Mouse (Mus musculus) ES-Bruce4 (cell line): Measurements from ENCODE around the gene Kptn. TPM values are rescaled to one million over a fixed set of nuclear protein-coding genes. Genes with fewer than 3 reads are reported as not detected.

Experiments used
- H3K27ac ChIP-seq: 2 replicates; pipeline ENCODE4 v1.5.1; 2012; ENCODE audit warnings: low read length, inconsistent platforms; ENCODE audit not compliant: insufficient read depth
- H3K27me3 ChIP-seq: 2 replicates; pipeline ENCODE4 v1.6.1; 2012; ENCODE audit warnings: mild to moderate bottlenecking, low read length, inconsistent platforms; ENCODE audit not compliant: control insufficient read depth, poor library complexity, insufficient read depth, severe bottlenecking
- H3K36me3 ChIP-seq: 2 replicates; pipeline ENCODE4 v1.6.1; 2012; ENCODE audit warnings: inconsistent platforms, mild to moderate bottlenecking, low read length, moderate library complexity; ENCODE audit not compliant: control insufficient read depth, poor library complexity, insufficient read depth, severe bottlenecking
- H3K4me1 ChIP-seq: one replicate; pipeline ENCODE4 v1.8.1; 2011; ENCODE audit warnings: low read length; ENCODE audit not compliant: control insufficient read depth, insufficient read depth
- H3K4me3 ChIP-seq: 2 replicates; pipeline ENCODE4 v1.5.1; 2011; ENCODE audit warnings: low read depth, mild to moderate bottlenecking, low read length
- H3K9ac ChIP-seq: 2 replicates; pipeline ENCODE4 v1.6.1; 2012; ENCODE audit warnings: low read depth, mild to moderate bottlenecking, inconsistent platforms; ENCODE audit not compliant: poor library complexity, severe bottlenecking
- H3K9me3 ChIP-seq: replicated peaks from 2 replicates; pipeline ENCODE4 v1.6.1; 2012; ENCODE audit warnings: mild to moderate bottlenecking, low read length, inconsistent platforms; ENCODE audit not compliant: control insufficient read depth, poor library complexity, insufficient read depth, severe bottlenecking
- CTCF ChIP-seq: IDR thresholded peaks from one replicate; pipeline ENCODE4 v1.8.1; 2011; ENCODE audit warnings: low read depth, low read length
- EP300 ChIP-seq: IDR thresholded peaks from 2 replicates; pipeline ENCODE4 v1.6.1; 2011; ENCODE audit warnings: low read depth, low read length; ENCODE audit not compliant: insufficient read depth
- POLR2A ChIP-seq: IDR thresholded peaks from one replicate; pipeline ENCODE4 v1.8.1; 2011; ENCODE audit warnings: low read length; ENCODE audit not compliant: insufficient read depth
- polyA plus RNA-seq: library from polyadenylated mRNA; stranded (reverse); fragments of >200 nt; gene quantifications from 2 replicates; pipeline ENCODE4 v1.2.4, GENCODE M21; 2011; ENCODE audit warnings: low read depth; ENCODE audit not compliant: missing spikeins, insufficient read depth, insufficient read length

Kptn gene
- 8.5 and 8.7 TPM in 2 replicates for polyA plus RNA-seq

GRCm38 (mm10) chr7:16119569-16120261 lies at the start of gene Kptn:
Kptn (plus strand) TSS chr7:16119895.
- H3K27me3 ChIP-seq = no peaks in the 10 kb centered on the region
- H3K4me1 ChIP-seq = no peaks in the 10 kb centered on the region
- no peaks in the 10 kb centered on the region for H3K9me3 ChIP-seq
- TF ChIP-seq POLR2A (no peak), CTCF (peak; percentile 86), EP300 (0 out of 2 replicates have a peak, but pooled peaks have one; percentile 14)
- H3K9ac ChIP-seq = peak within 1 kb of the TSS; percentile 49
- H3K27ac ChIP-seq = no peak within 1 kb of the TSS
- H3K36me3 ChIP-seq = no peaks in the 10 kb centered on the region; the same call in 1 of the 2 replicates
- H3K4me3 ChIP-seq = peak within 1 kb of the TSS; percentile 83

GRCm38 (mm10) chr7:16070846-16071245 lies 48.8 kb upstream of the Kptn start:
- H3K4me1 ChIP-seq = no peaks in the 10 kb centered on the region
- H3K36me3 ChIP-seq = no peaks in the 10 kb centered on the region
- no peaks in the 10 kb centered on the region for H3K27me3 ChIP-seq
- H3K27ac ChIP-seq = no peak overlapping the region
- no peak overlapping the region for H3K9ac ChIP-seq
- no peaks in the 10 kb centered on the region for H3K9me3 ChIP-seq
- no peak for TF ChIP-seq EP300
- TF ChIP-seq CTCF = no peak
- no peak for TF ChIP-seq POLR2A
- no peak overlapping the region for H3K4me3 ChIP-seq

GRCm38 (mm10) chr7:16071906-16072305 lies 47.8 kb upstream of the Kptn start:
- no peaks in the 10 kb centered on the region for H3K36me3 ChIP-seq
- H3K27me3 ChIP-seq = no peaks in the 10 kb centered on the region
- no peak overlapping the region for H3K27ac ChIP-seq
- H3K4me3 ChIP-seq = no peak overlapping the region
- H3K4me1 ChIP-seq = no peaks in the 10 kb centered on the region
- no peaks in the 10 kb centered on the region for H3K9me3 ChIP-seq
- no peak overlapping the region for H3K9ac ChIP-seq
- TF ChIP-seq POLR2A = no peak

GRCm38 (mm10) chr7:16079947-16080346 lies 39.7 kb upstream of the Kptn start:
- no peaks in the 10 kb centered on the region for H3K27me3 ChIP-seq

GRCm38 (mm10) chr7:16080581-16080980 lies 39.1 kb upstream of the Kptn start:
- Histone ChIP-seq H3K4me1 (no peaks in the 10 kb centered on the region), H3K9me3 (no peaks in the 10 kb centered on the region), H3K27me3 (no peaks in the 10 kb centered on the region), H3K27ac (no peak overlapping the region), H3K36me3 (no peaks in the 10 kb centered on the region), H3K4me3 (no peak overlapping the region), H3K9ac (no peak overlapping the region)
- TF ChIP-seq POLR2A = no peak
- no peak for TF ChIP-seq CTCF
- no peak for TF ChIP-seq EP300

More at GRCm38 (mm10) chr7:16079947-16080346, 39.7 kb upstream of the Kptn start:
- Histone ChIP-seq H3K4me3 (no peak overlapping the region), H3K36me3 (no peaks in the 10 kb centered on the region), H3K9me3 (no peaks in the 10 kb centered on the region), H3K27ac (no peak overlapping the region), H3K9ac (no peak overlapping the region), H3K4me1 (no peaks in the 10 kb centered on the region)
- TF ChIP-seq EP300 = no peak
- TF ChIP-seq CTCF = no peak
- no peak for TF ChIP-seq POLR2A

GRCm38 (mm10) chr7:16083361-16083760 lies 36.3 kb upstream of the Kptn start:
- no peaks in the 10 kb centered on the region for H3K27me3 ChIP-seq
- no peaks in the 10 kb centered on the region for H3K9me3 ChIP-seq
- H3K4me1 ChIP-seq = no peaks in the 10 kb centered on the region

More at GRCm38 (mm10) chr7:16083361-16083760, 36.3 kb upstream of the Kptn start:
- Histone ChIP-seq H3K36me3 (no peaks in the 10 kb centered on the region), H3K9ac (no peak overlapping the region), H3K27ac (no peak overlapping the region), H3K4me3 (no peak overlapping the region)
- TF ChIP-seq POLR2A = no peak
- no peak for TF ChIP-seq EP300
- no peak for TF ChIP-seq CTCF
